Mouse (Mus musculus) testis, postnatal 10 days (tissue): ENCODE data around the gene Prcc.
A peak's percentile ranks its signal among the peaks of the same experiment; 100 is the strongest.

Experiments used
- DNase-seq: peaks from one replicate; pipeline ENCODE4 v3.0.0; 2021; ENCODE audit warnings: low spot score

The Prcc gene

GRCm38 (mm10) chr3:87885281-87886003, at the start of gene Prcc:
Gene Prcc (minus strand): TSS chr3:87885608.
- peak; percentile 81 for DNase-seq

- DNase-seq, result no peak
Observed at GRCm38 (mm10) chr3:87935201-87935600, 49.8 kb upstream of the Prcc start.

GRCm38 (mm10) chr3:87934501-87934900, 49.1 kb upstream of the Prcc start:
- DNase-seq, result no peak

- DNase-seq, result no peak
Observed at GRCm38 (mm10) chr3:87934026-87934425, 48.6 kb upstream of the Prcc start.

- DNase-seq, result peak; percentile 97
Observed at GRCm38 (mm10) chr3:87930078-87930795, 44.8 kb upstream of the Prcc start, which contains the start of the genes Isg20l2 and Rrnad1. Gene Isg20l2 (plus strand): TSS chr3:87930314. Gene Rrnad1 (minus strand): TSS chr3:87930717.

GRCm38 (mm10) chr3:87929341-87930077, 44.1 kb upstream of the Prcc start:
- no peak for DNase-seq

- no peak for DNase-seq
Observed at GRCm38 (mm10) chr3:87927452-87927851, 42.0 kb upstream of the Prcc start.

GRCm38 (mm10) chr3:87924996-87925395, 39.6 kb upstream of the Prcc start:
- DNase-seq, result no peak

- no peak for DNase-seq
Observed at GRCm38 (mm10) chr3:87920270-87920943, 35.0 kb upstream of the Prcc start.

- peak; percentile 74 for DNase-seq
Observed at GRCm38 (mm10) chr3:87919336-87920108, 34.1 kb upstream of the Prcc start, which contains the start of gene Mrpl24. Gene Mrpl24 (plus strand): TSS chr3:87919506.

- DNase-seq, result no peak
Observed at GRCm38 (mm10) chr3:87918551-87918950, 33.1 kb upstream of the Prcc start.

- DNase-seq, result no peak
Observed at GRCm38 (mm10) chr3:87916990-87917389, 31.6 kb upstream of the Prcc start.

- DNase-seq, result no peak
Observed at GRCm38 (mm10) chr3:87913891-87914290, 28.5 kb upstream of the Prcc start.

GRCm38 (mm10) chr3:87913491-87913890, 28.1 kb upstream of the Prcc start:
- DNase-seq, result no peak

- DNase-seq, result peak; percentile 92
Observed at GRCm38 (mm10) chr3:87910573-87911141, 25.2 kb upstream of the Prcc start.

GRCm38 (mm10) chr3:87909874-87910273, 24.5 kb upstream of the Prcc start:
- no peak for DNase-seq

GRCm38 (mm10) chr3:87909381-87909780, 24.0 kb upstream of the Prcc start:
- DNase-seq, result no peak

- no peak for DNase-seq
Observed at GRCm38 (mm10) chr3:87907906-87908305, 22.5 kb upstream of the Prcc start.

GRCm38 (mm10) chr3:87906981-87907857, 21.8 kb upstream of the Prcc start:
- peak; percentile 62 for DNase-seq

GRCm38 (mm10) chr3:87906601-87906980, 21.2 kb upstream of the Prcc start:
- peak; percentile 69 for DNase-seq
